Mouse (Mus musculus) C2C12 (cell line): ENCODE measurements around the gene Nol3. TPM values are rescaled to one million over a fixed set of nuclear protein-coding genes. Genes with fewer than 3 reads are reported as not detected.

Experiments used
- H3K27me3 ChIP-seq: one replicate; pipeline ENCODE4 v1.6.1; 2011; ENCODE audit not compliant: control insufficient read depth, insufficient read depth, insufficient read length
- H3K36me3 ChIP-seq: one replicate; pipeline ENCODE4 v1.6.1; 2011; ENCODE audit not compliant: control insufficient read depth, insufficient read depth
- H3K4me3 ChIP-seq: one replicate; pipeline ENCODE4 v1.5.1; 2011; ENCODE audit warnings: mild to moderate bottlenecking, control low read depth; ENCODE audit not compliant: poor library complexity, insufficient read depth, severe bottlenecking
- H3K79me2 ChIP-seq: one replicate; pipeline ENCODE4 v1.6.1; 2011; ENCODE audit not compliant: control insufficient read depth, insufficient read depth
- H3K79me3 ChIP-seq: one replicate; pipeline ENCODE4 v1.6.1; 2011; ENCODE audit warnings: low read depth, control low read depth
- H3ac ChIP-seq: one replicate; pipeline ENCODE3; 2011; ENCODE audit warnings: low read depth; ENCODE audit not compliant: control insufficient read depth, insufficient read length
- CEBPB ChIP-seq: IDR thresholded peaks from one replicate; pipeline ENCODE4 v1.6.1; 2011; ENCODE audit warnings: low read depth, mild to moderate bottlenecking, control low read depth, moderate library complexity
- CTCF ChIP-seq: IDR thresholded peaks from one replicate; pipeline ENCODE4 v1.5.1; 2011; ENCODE audit not compliant: control insufficient read depth, insufficient read depth, insufficient read length
- FOSL1 ChIP-seq: IDR thresholded peaks from one replicate; pipeline ENCODE4 v1.8.0; 2011; ENCODE audit warnings: mild to moderate bottlenecking, low read length; ENCODE audit not compliant: poor library complexity, insufficient read depth, severe bottlenecking
- MAX ChIP-seq: IDR thresholded peaks from one replicate; pipeline ENCODE4 v1.6.1; 2011; ENCODE audit warnings: mild to moderate bottlenecking, control low read depth
- MYOD1 ChIP-seq: IDR thresholded peaks from one replicate; pipeline ENCODE4 v1.6.1; 2011; ENCODE audit warnings: low read depth; ENCODE audit not compliant: control insufficient read depth, insufficient read length
- MYOG ChIP-seq: IDR thresholded peaks from one replicate; pipeline ENCODE4 v1.6.1; 2011; ENCODE audit not compliant: control insufficient read depth, insufficient read length; ENCODE audit errors: extremely low read depth
- USF1 ChIP-seq: IDR thresholded peaks from one replicate; pipeline ENCODE4 v1.6.1; 2011; ENCODE audit warnings: low read depth, mild to moderate bottlenecking, control low read depth, moderate library complexity
- microRNA-seq: library from miRNA; unstranded; fragments of <30 nt; microRNA quantifications from one replicate; pipeline ENCODE4, GENCODE M21; 2019; ENCODE audit warnings: borderline microRNAs expressed
- polyA plus RNA-seq: library from polyadenylated mRNA; unstranded; fragments of >200 nt; fragmentation: generic; extraction: Trizol; gene quantifications from one replicate; pipeline ENCODE4 v1.2.1, GENCODE M21; 2012; ENCODE audit warnings: missing spikeins

Nol3 gene
- polyA plus RNA-seq, 1 experiment = 9.8 TPM

- Histone ChIP-seq H3ac (peak within 1 kb of the TSS; percentile 71), H3K79me3 (peaks cover 20% of the 10 kb centered on the region), H3K27me3 (no peaks in the 10 kb centered on the region), H3K36me3 (peaks cover 63% of the 10 kb centered on the region), H3K79me2 (peaks cover 46% of the 10 kb centered on the region), H3K4me3 (peak within 1 kb of the TSS; percentile 98)
- TF ChIP-seq CTCF (peak; percentile 61), CEBPB (peak; percentile 24), MAX (peak; percentile 92), FOSL1 (no peak)
These were observed 50.3 kb downstream of the Nol3 start, which contains the start of the genes Lrrc29 and Tmem208 for GRCm38 (mm10) chr8:105326141-105326672. Gene Lrrc29, minus strand, starts transcription at chr8:105326278. Gene Tmem208, plus strand, starts transcription at chr8:105326354.

- Histone ChIP-seq H3K79me3 (peaks cover 20% of the 10 kb centered on the region), H3K27me3 (no peaks in the 10 kb centered on the region), H3ac (peak overlapping the region; percentile 70), H3K36me3 (peaks cover 63% of the 10 kb centered on the region), H3K4me3 (peak overlapping the region; percentile 98), H3K79me2 (peaks cover 46% of the 10 kb centered on the region)
- TF ChIP-seq USF1 = no peak
- TF ChIP-seq FOSL1 = no peak
- no peak for TF ChIP-seq CTCF
- TF ChIP-seq MAX = no peak
- TF ChIP-seq MYOG = no peak
- no peak for TF ChIP-seq CEBPB
- no peak for TF ChIP-seq MYOD1
These were observed 51.0 kb downstream of the Nol3 start for GRCm38 (mm10) chr8:105326968-105327367.

DNA sequence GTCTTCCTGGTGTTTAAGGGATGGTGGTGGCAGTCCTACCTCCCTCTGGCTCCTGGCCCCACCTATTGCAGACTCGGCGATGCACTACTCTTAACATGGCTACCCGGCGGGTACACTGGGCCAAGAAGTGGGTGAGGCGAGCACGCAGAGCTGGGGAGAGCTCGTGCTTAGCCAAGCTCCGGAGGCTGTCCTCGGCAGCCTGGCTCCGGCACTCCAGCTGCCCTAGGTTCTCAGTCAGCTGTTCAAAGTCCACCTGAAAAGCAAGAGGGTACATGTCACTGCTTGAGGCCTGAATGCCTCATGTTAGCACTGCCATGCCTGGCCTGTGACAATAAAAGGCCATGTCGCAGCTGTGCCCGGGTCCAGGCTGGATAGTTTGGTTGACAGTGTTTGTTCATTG, 54.4 kb downstream of the Nol3 start:
- H3K79me3 ChIP-seq = peaks cover 18% of the 10 kb centered on the region
- H3K79me2 ChIP-seq = peaks cover 38% of the 10 kb centered on the region
- no peak for TF ChIP-seq CEBPB
- no peak for TF ChIP-seq MYOG
- TF ChIP-seq FOSL1 = no peak
- no peak for TF ChIP-seq USF1
- no peak for TF ChIP-seq CTCF
- TF ChIP-seq MYOD1 = no peak
- no peak for TF ChIP-seq MAX
- H3K4me3 ChIP-seq = no peak overlapping the region
- H3K36me3 ChIP-seq = peaks cover 75% of the 10 kb centered on the region
- no peak overlapping the region for H3ac ChIP-seq
- no peaks in the 10 kb centered on the region for H3K27me3 ChIP-seq

DNA sequence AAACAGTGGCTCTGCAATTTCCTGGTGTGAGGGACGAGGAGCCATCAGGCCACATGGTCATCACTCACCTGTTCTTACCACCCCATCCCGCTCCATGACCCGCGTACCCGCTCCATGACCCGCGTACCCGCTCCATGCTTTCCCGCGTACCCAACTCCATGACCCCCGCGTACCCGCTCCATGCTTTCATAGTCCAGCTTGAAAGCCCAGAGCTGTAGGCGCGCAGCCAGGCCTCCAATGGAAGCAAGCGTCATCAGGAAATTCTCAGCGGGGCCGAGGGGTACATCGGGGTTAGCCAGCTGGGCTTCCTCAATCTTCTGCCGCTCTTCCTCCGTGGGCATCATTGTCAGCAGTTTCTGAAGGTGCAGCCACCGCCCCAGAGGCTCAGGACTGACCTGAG, 55.5 kb downstream of the Nol3 start:
- TF ChIP-seq MAX (no peak), CEBPB (no peak), USF1 (no peak), MYOG (no peak), FOSL1 (no peak), MYOD1 (no peak), CTCF (no peak)
- H3K36me3 ChIP-seq = peaks cover 87% of the 10 kb centered on the region
- H3K4me3 ChIP-seq = no peak overlapping the region

More for the DNA sequence above, 55.5 kb downstream of the Nol3 start:
- Histone ChIP-seq H3K79me2 (peaks cover 29% of the 10 kb centered on the region), H3K79me3 (peaks cover 15% of the 10 kb centered on the region), H3ac (no peak overlapping the region), H3K27me3 (no peaks in the 10 kb centered on the region)

Small RNA genes lying within 50 kb of the gene (microRNA-seq; reads per million reads assigned to microRNA genes)
- gene Gm27320 (not detected), gene Mir328 (185 reads per million, percentile 77 among the genes with 10 or more reads in this experiment)

Other genes starting within 250 kb of the Nol3 start
- not detected for gene Ces3a, start 227.5 kb upstream of the Nol3 start, polyA plus RNA-seq
- not detected for gene Ces3b, start 192.4 kb upstream of the Nol3 start, polyA plus RNA-seq
- gene Ces4a, start 144.3 kb upstream of the Nol3 start, polyA plus RNA-seq = not detected
- 39.9 TPM for gene Cbfb, start 105.5 kb upstream of the Nol3 start, polyA plus RNA-seq
- 11.4 TPM for gene D230025D16Rik, start 51.0 kb upstream of the Nol3 start, polyA plus RNA-seq
- gene B3gnt9, start 21.0 kb upstream of the Nol3 start, polyA plus RNA-seq = 7.6 TPM
- gene Tradd, start 11.5 kb upstream of the Nol3 start, polyA plus RNA-seq = 27.3 TPM
- 7.6 TPM for gene Fbxl8, start 11.5 kb upstream of the Nol3 start, polyA plus RNA-seq
- gene Hsf4, start 6.3 kb upstream of the Nol3 start, polyA plus RNA-seq = 3.4 TPM
- gene 4931428F04Rik, start 13.7 kb downstream of the Nol3 start, polyA plus RNA-seq = 6.0 TPM
- 0.97 TPM for gene Exoc3l, start 20.0 kb downstream of the Nol3 start, polyA plus RNA-seq
- gene E2f4, start 21.5 kb downstream of the Nol3 start, polyA plus RNA-seq = 59.5 TPM
- 0.50 TPM for gene Elmo3, start 29.5 kb downstream of the Nol3 start, polyA plus RNA-seq
- gene Lrrc29, start 50.1 kb downstream of the Nol3 start, polyA plus RNA-seq = 0.69 TPM
- gene Tmem208, start 50.2 kb downstream of the Nol3 start, polyA plus RNA-seq = 122 TPM
- gene Fhod1, start 71.8 kb downstream of the Nol3 start, polyA plus RNA-seq = 30.7 TPM
- 6.6 TPM for gene Slc9a5, start 72.7 kb downstream of the Nol3 start, polyA plus RNA-seq
- gene Plekhg4, start 97.1 kb downstream of the Nol3 start, polyA plus RNA-seq = 2.0 TPM
- gene Kctd19, start 137.4 kb downstream of the Nol3 start, polyA plus RNA-seq = 0.01 TPM
- gene Lrrc36, start 137.4 kb downstream of the Nol3 start, polyA plus RNA-seq = not detected
- 219 TPM for gene Tppp3, start 195.4 kb downstream of the Nol3 start, polyA plus RNA-seq
- 8.8 TPM for gene Zdhhc1, start 220.8 kb downstream of the Nol3 start, polyA plus RNA-seq
- gene Hsd11b2, start 242.6 kb downstream of the Nol3 start, polyA plus RNA-seq = 0.11 TPM